Mouse (Mus musculus) right cerebral cortex, postnatal 36 days (tissue): Measurements from ENCODE around the gene Casp7.
A peak's percentile ranks its signal among the peaks of the same experiment; 100 is the strongest.
"Not testable (repeated sequence)": the region's sequence is repeated elsewhere in the genome, so short reads cannot be mapped to it uniquely, and the experiment has no call there.

Experiments
- DNase-seq, 2 experiments: peaks; one replicate each; pipeline ENCODE4 v3.0.0; 2022; ENCODE audit warnings: low spot score in 2 of 2, mixed read lengths in 1 of 2

The Casp7 gene

DNA sequence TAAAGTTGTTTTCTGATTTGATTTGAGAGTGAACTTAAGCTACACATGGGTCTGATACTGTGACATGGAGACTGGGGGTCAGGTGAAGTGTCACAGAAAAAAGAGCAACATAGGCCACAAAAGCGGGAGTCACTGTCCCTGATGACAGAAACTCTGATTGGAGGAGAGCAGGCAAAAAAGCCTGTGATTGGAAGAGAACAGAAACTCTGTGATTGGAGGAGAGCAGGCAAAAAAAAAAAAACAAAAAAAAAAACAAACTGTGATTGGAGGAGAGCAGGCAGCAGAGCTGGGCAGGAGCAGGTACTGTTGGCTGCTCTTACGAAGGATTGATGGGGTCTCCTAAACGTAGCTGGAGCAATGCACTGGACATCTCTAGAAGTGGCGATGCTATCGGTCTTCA, 11.4 kb upstream of the Casp7 start:
- no peak for DNase-seq

DNA sequence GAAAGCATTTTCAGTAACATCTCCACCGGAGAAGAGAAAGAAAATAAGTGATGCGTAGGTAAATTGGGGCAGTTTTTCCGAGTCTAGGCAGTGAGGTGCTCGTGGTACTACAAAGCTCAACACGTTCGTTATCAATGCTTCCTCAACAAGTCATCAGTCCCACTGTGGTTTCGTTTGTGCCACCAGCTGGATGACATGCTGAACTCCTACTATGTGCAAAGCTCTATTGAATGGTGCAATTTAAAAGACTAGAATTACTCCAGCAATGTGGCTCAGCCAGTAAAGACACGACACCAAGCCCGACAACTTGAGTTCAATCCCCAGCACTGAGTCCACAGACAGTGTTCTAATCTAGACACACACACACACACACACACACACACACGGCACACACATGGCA, 10.8 kb upstream of the Casp7 start:
- DNase-seq, result no peak

DNA sequence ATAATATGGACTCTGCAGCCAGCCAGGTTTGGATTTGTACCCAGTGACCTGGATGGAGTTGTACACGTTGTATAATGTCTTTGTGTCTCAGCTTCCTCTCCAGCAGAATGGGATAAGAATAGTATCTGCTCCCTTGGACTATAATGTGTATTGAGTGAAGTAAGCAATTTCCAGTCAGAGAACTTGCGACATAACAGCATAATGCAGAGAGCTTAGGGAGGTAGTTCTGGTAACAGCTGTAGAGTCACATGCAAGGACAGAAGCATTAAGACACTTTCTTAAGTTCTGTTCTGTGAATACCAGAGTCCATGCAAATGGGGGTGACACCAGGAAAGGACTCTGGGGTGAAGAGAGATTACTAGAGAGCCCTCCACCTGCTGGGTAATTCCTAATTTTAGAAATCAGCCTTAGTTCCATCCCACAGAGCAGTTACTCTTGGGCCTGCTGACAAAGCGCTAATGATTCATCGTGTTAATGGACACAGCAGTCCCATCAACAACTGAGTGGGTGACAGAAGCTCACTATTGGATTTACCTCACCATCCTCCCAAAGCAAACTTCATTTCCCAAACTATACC, 9.1 kb upstream of the Casp7 start:
- DNase-seq, result no peak

DNA sequence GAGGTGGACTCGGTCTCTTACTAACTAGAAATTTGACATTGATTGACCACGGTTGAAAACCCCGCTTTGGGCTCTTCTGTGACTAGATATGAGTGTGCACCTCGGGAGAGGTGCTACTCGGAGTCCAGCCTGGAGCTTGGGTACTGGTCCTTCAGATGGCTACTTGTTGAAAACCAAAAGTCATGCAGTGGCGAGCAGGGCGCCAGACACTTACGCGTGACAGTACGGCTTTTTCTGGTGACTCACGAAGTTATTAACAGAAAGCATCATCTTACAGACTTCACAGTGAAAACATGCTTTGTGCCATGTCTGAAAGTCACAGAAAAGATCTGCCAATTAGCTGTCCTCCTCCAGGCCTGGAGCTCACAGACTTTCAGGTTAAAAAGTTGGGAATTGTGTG, 7.8 kb upstream of the Casp7 start:
- no peak for DNase-seq

- no peak for DNase-seq
Observed at GRCm38 (mm10) chr19:56389879-56390278, 7.0 kb upstream of the Casp7 start, which contains the start of gene Nrap. Nrap (minus strand) TSS chr19:56390037.

GRCm38 (mm10) chr19:56391307-56392046, 5.5 kb upstream of the Casp7 start:
- no peak for DNase-seq

DNA sequence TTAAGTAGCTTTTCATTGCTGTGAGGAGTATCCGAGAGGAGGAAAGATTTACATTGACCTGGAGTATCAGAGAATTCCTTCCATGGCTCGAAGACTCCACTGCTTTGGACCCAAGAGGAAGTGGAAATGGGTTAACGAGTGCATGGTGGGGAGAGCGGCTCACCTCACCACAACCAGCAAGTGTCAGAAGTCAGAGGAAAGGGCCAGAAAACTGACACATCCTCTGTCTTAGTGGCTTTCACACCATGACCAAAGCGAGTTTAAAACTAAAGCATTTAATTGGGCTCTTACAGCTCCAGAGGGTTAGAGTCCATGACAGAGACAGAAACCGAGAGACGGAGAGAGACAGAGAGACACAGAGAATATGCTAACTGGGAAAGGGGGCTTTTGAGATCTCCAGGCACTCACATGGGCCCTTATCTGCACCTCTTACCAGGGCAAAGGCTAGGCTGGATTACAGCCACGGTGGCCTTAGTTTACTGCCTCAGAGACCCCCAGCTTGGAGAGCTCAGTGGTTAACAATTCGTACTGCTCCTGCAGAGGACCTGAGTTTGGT, 3.5 kb upstream of the Casp7 start:
- no peak for DNase-seq

- DNase-seq, result no peak
Observed at GRCm38 (mm10) chr19:56395183-56395935, 1.6 kb upstream of the Casp7 start.

DNA sequence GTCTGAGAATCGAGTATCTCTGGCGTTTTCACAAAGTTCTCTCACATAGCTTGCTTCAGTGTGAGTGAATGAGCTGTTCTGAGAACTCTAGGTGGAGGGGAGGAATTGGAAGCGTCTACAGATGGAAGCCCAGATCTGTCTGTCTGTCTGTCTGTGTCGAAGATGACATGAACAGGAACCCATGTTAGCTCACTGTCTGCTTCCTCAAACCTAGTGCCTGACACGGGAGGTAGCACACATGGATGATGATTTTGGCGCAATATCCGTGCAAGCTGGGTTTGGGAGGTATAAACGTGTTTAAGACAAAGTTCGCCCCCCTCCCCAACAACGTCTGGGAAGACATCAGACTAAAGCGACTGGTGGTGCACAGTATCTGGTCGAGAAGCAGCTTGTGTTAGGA, 702 bp upstream of the Casp7 start:
- DNase-seq, result no peak

GRCm38 (mm10) chr19:56397663-56398527, 966 bp downstream of the Casp7 start:
- DNase-seq, result no peak

DNA sequence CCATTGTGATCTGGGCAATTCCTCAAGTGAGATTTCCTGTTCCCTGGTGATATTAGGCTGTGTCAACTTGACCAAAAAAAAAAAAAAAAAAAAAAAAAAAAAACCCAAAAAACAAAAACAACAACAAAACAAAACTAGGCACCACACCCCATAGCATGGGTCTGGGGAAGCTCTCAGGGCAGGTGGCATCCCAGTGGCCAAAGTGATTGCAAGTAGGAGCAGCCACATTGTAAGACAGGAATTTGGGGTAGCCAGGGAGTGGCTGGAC, 1.5 kb downstream of the Casp7 start:
- DNase-seq, result no peak

- no peak for DNase-seq
Observed at GRCm38 (mm10) chr19:56400200-56400599, 3.3 kb downstream of the Casp7 start.

GRCm38 (mm10) chr19:56401864-56402263, 4.9 kb downstream of the Casp7 start:
- no peak for DNase-seq

GRCm38 (mm10) chr19:56405824-56406223, 8.9 kb downstream of the Casp7 start:
- DNase-seq, result no peak

GRCm38 (mm10) chr19:56406581-56406980, 9.7 kb downstream of the Casp7 start:
- DNase-seq, result no peak

DNA sequence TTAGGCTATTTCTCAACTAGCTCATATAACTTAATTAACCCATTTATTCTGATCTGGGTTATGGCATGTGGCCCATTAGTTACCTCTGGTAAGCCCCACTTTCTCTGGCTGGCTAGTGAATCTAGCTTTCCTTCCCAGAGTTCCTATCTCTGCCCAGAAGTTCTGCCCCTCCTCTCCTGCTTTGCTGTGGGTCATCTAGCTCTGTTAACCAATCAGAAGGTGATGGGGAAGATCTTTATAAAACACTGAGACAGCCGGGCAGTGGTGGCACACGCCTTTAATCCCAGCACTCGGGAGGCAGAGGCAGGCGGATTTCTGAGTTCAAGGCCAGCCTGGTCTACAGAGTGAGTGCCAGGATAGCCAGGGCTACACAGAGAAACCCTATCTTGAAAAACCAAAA, 13.0 kb downstream of the Casp7 start:
- not testable (repeated sequence) for DNase-seq

GRCm38 (mm10) chr19:56418404-56418803, 21.5 kb downstream of the Casp7 start:
- DNase-seq, result no peak

- DNase-seq, result no peak
Observed at GRCm38 (mm10) chr19:56419452-56419851, 22.5 kb downstream of the Casp7 start.

DNA sequence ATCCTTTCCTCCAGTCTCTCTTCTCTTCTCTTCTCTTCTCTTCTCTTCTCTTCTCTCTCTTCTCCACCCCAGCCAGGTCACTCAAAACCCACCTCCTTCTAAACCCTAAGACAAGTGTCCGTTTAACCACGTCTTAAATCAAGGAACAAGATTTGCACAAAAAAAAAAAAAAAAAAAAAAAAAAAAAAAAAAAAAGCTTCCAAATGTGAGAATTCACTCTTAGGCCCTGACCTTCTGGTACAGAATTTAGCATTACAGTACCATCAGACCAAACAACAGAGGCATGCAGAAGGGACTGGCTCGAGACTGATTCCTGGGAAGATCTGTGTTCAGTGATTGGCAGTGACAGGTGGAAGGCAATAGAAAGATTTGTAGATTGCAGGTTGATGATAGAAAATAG, 23.4 kb downstream of the Casp7 start:
- no peak for DNase-seq

GRCm38 (mm10) chr19:56422476-56423338, 25.8 kb downstream of the Casp7 start:
- DNase-seq, result peak; percentile 88 to 89

DNA sequence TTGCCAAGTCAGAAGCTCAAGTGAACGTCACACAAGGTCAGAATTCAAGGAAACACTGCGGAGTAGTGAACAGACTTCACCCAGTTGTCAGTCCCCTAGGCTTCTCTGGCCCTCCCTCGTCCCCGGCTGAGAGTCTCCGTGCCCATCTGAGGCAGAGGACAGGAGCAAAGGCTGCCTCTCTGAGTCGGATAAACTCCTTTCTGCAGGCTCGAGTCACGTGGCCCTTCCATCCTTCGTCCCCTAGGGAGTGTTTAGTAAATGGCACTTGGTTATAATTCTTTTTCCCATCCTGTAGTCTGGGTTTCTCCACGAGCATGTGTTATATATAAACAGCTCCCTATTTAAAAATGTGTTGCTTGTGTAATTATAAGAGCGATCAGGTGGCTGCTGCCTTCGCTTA, 26.4 kb downstream of the Casp7 start:
- DNase-seq, result peak; percentile 25 to 30
